Mouse (Mus musculus) midbrain, embryonic 13.5 days (tissue): ENCODE data around the gene Tmem161b. TPM values are rescaled to one million over a fixed set of nuclear protein-coding genes. Genes with fewer than 3 reads are reported as not detected.
A peak's percentile ranks its signal among the peaks of the same experiment; 100 is the strongest.

Experiments
- ATAC-seq: fragments of 200-750 bp; cut with Nextera tagmentation; 2 replicates; pipeline ENCODE4 v1.8.0; 2017; ENCODE audit warnings: mild to moderate bottlenecking, moderate TSS enrichment, moderate library complexity
- H3K27ac ChIP-seq: fragments of 300-500 bp; sonication (generic); 2 replicates; pipeline ENCODE4 v1.5.1; 2015; ENCODE audit warnings: inconsistent platforms, mild to moderate bottlenecking, moderate library complexity
- H3K27me3 ChIP-seq: fragments of 300-500 bp; sonication (generic); 2 replicates; pipeline ENCODE4 v1.6.1; 2015; ENCODE audit warnings: mild to moderate bottlenecking, inconsistent platforms
- H3K36me3 ChIP-seq: fragments of 300-500 bp; sonication (generic); 2 replicates; pipeline ENCODE4 v1.6.1; 2015; ENCODE audit warnings: mild to moderate bottlenecking, inconsistent platforms
- H3K4me1 ChIP-seq: fragments of 300-500 bp; sonication (generic); replicated peaks from 2 replicates; pipeline ENCODE4 v1.6.1; 2015; ENCODE audit warnings: inconsistent platforms
- H3K4me2 ChIP-seq: fragments of 300-500 bp; sonication (generic); replicated peaks from 2 replicates; pipeline ENCODE4 v1.6.1; 2015; ENCODE audit warnings: moderate library complexity, mild to moderate bottlenecking, inconsistent platforms
- H3K4me3 ChIP-seq: fragments of 300-500 bp; sonication (generic); replicated peaks from 2 replicates; pipeline ENCODE4 v1.5.1; 2015; ENCODE audit warnings: mild to moderate bottlenecking, inconsistent platforms
- H3K9ac ChIP-seq: fragments of 300-500 bp; sonication (generic); replicated peaks from 2 replicates; pipeline ENCODE4 v1.6.1; 2015; ENCODE audit warnings: mild to moderate bottlenecking, inconsistent platforms
- H3K9me3 ChIP-seq: fragments of 300-500 bp; sonication (generic); 2 replicates; pipeline ENCODE4 v1.6.1; 2016; ENCODE audit warnings: mild to moderate bottlenecking, inconsistent platforms
- WGBS: fragments of 180-500 bp; shearing (Covaris S2); methylation state at CpG from one replicate; pipeline ENCODE4 v1.1.7; 2015; 5-methylcytosine and 5-hydroxymethylcytosine counted together
- polyA plus RNA-seq: library from polyadenylated mRNA; unstranded; fragments of >200 nt; fragmentation: Nextera tagmentation; extraction: Ambion mirVana; gene quantifications from 2 replicates; pipeline ENCODE4 v1.2.1, GENCODE M21; 2015

Gene Tmem161b
- polyA plus RNA-seq, 1 experiment from 2014 or later, result 25.4 TPM

GRCm38 (mm10) chr13:84280352-84280751 is 58.3 kb downstream of the Tmem161b start:
- H3K27ac ChIP-seq, result no peak overlapping the region

GRCm38 (mm10) chr13:84282966-84283365 is 60.9 kb downstream of the Tmem161b start:
- H3K27ac ChIP-seq, result no peak overlapping the region
- no peaks in the 10 kb centered on the region for H3K27me3 ChIP-seq
- peaks cover 14% of the 10 kb centered on the region for H3K4me1 ChIP-seq
- no peak for ATAC-seq
- H3K36me3 ChIP-seq, result peaks cover 12% of the 10 kb centered on the region
- H3K4me3 ChIP-seq, result no peak overlapping the region
- no peak overlapping the region for H3K4me2 ChIP-seq
- H3K9me3 ChIP-seq, result no peaks in the 10 kb centered on the region
- no peak overlapping the region for H3K9ac ChIP-seq

More at GRCm38 (mm10) chr13:84280352-84280751, 58.3 kb downstream of the Tmem161b start:
- Histone ChIP-seq H3K36me3 (peaks cover 14% of the 10 kb centered on the region), H3K4me1 (peaks cover 7% of the 10 kb centered on the region), H3K9me3 (no peaks in the 10 kb centered on the region), H3K4me3 (no peak overlapping the region), H3K4me2 (no peak overlapping the region), H3K27me3 (no peaks in the 10 kb centered on the region), H3K9ac (no peak overlapping the region)
- WGBS, result 95% methylated on average over 4 of the region's 4 CpGs
- no peak for ATAC-seq

- peak overlapping the region; percentile 89 for H3K27ac ChIP-seq
- peaks cover 18% of the 10 kb centered on the region for H3K36me3 ChIP-seq
- WGBS, result 5% methylated on average over 7 of the region's 7 CpGs
- H3K4me2 ChIP-seq, result peak overlapping the region; percentile 34
- peaks cover 14% of the 10 kb centered on the region for H3K4me1 ChIP-seq
- peak overlapping the region; percentile 6; the same call in 1 of the 2 replicates for H3K4me3 ChIP-seq
- peak; percentile 99 for ATAC-seq
- no peaks in the 10 kb centered on the region for H3K27me3 ChIP-seq
- 0 out of 2 replicates have a peak overlapping the region, but pooled peaks have one; percentile 36 for H3K9ac ChIP-seq
- H3K9me3 ChIP-seq, result no peaks in the 10 kb centered on the region
Observed at GRCm38 (mm10) chr13:84284764-84285558, 62.9 kb downstream of the Tmem161b start.

- Histone ChIP-seq H3K4me1 (peaks cover 14% of the 10 kb centered on the region), H3K9me3 (no peaks in the 10 kb centered on the region), H3K4me2 (peak overlapping the region; percentile 34), H3K27ac (peak overlapping the region; percentile 89), H3K9ac (0 out of 2 replicates have a peak overlapping the region, but pooled peaks have one; percentile 36), H3K4me3 (no peak overlapping the region), H3K36me3 (peaks cover 21% of the 10 kb centered on the region), H3K27me3 (no peaks in the 10 kb centered on the region)
- 9% methylated on average over 3 of the region's 3 CpGs for WGBS
- ATAC-seq, result peak; percentile 97
Observed at GRCm38 (mm10) chr13:84285559-84285945, 63.5 kb downstream of the Tmem161b start.

GRCm38 (mm10) chr13:84299445-84300053 is 77.5 kb downstream of the Tmem161b start:
- ATAC-seq, result no peak
- H3K36me3 ChIP-seq, result peaks cover 37% of the 10 kb centered on the region
- no peaks in the 10 kb centered on the region for H3K9me3 ChIP-seq
- no peak overlapping the region for H3K4me3 ChIP-seq
- H3K27me3 ChIP-seq, result no peaks in the 10 kb centered on the region
- H3K4me2 ChIP-seq, result no peak overlapping the region
- no peaks in the 10 kb centered on the region for H3K4me1 ChIP-seq
- 84% methylated on average over 2 of the region's 2 CpGs for WGBS
- no peak overlapping the region for H3K27ac ChIP-seq
- H3K9ac ChIP-seq, result no peak overlapping the region

- Histone ChIP-seq H3K27me3 (0 out of 2 replicates have a peak, but pooled peaks cover 6% of the 10 kb centered on the region), H3K4me1 (peaks cover 40% of the 10 kb centered on the region), H3K4me3 (no peak overlapping the region), H3K36me3 (no peaks in the 10 kb centered on the region), H3K4me2 (no peak overlapping the region), H3K27ac (peak overlapping the region; percentile 96; the same call in 1 of the 2 replicates), H3K9me3 (no peaks in the 10 kb centered on the region), H3K9ac (no peak overlapping the region)
- no peak for ATAC-seq
- WGBS, result 19% methylated on average over 5 of the region's 5 CpGs
Observed at GRCm38 (mm10) chr13:84343272-84343671, 121.2 kb downstream of the Tmem161b start.

- H3K9me3 ChIP-seq, result no peaks in the 10 kb centered on the region
- peak overlapping the region; percentile 70 for H3K9ac ChIP-seq
- 13% methylated on average over 13 of the region's 13 CpGs for WGBS
- H3K27ac ChIP-seq, result peak overlapping the region; percentile 96
- no peak for ATAC-seq
- no peaks in the 10 kb centered on the region for H3K36me3 ChIP-seq
- peaks cover 40% of the 10 kb centered on the region for H3K4me1 ChIP-seq
- H3K4me3 ChIP-seq, result no peak overlapping the region
- H3K27me3 ChIP-seq, result 0 out of 2 replicates have a peak, but pooled peaks cover 6% of the 10 kb centered on the region
- peak overlapping the region; percentile 85 for H3K4me2 ChIP-seq
Observed at GRCm38 (mm10) chr13:84343691-84344495, 121.8 kb downstream of the Tmem161b start.

GRCm38 (mm10) chr13:84344711-84345110 is 122.6 kb downstream of the Tmem161b start:
- Histone ChIP-seq H3K4me2 (peak overlapping the region; percentile 85), H3K9ac (peak overlapping the region; percentile 70), H3K36me3 (no peaks in the 10 kb centered on the region), H3K9me3 (no peaks in the 10 kb centered on the region), H3K4me1 (peaks cover 45% of the 10 kb centered on the region), H3K27me3 (0 out of 2 replicates have a peak, but pooled peaks cover 6% of the 10 kb centered on the region), H3K27ac (peak overlapping the region; percentile 96), H3K4me3 (peak overlapping the region; percentile 21; the same call in 1 of the 2 replicates)
- ATAC-seq, result no peak
- 16% methylated on average over 7 of the region's 7 CpGs for WGBS

- ATAC-seq, result no peak
- Histone ChIP-seq H3K4me3 (peak overlapping the region; percentile 21), H3K4me2 (peak overlapping the region; percentile 85), H3K9ac (peak overlapping the region; percentile 70), H3K9me3 (no peaks in the 10 kb centered on the region), H3K36me3 (no peaks in the 10 kb centered on the region), H3K27me3 (0 out of 2 replicates have a peak, but pooled peaks cover 6% of the 10 kb centered on the region), H3K4me1 (peaks cover 49% of the 10 kb centered on the region), H3K27ac (peak overlapping the region; percentile 96)
- 5% methylated on average over 8 of the region's 8 CpGs for WGBS
Observed at GRCm38 (mm10) chr13:84345114-84345513, 123.0 kb downstream of the Tmem161b start.
